15 mouse cellular contexts compared by ENCODE assay signal in genomic region chr9:27268493-27268892, GRCm38 (mm10). TPM values are rescaled to one million over a fixed set of nuclear protein-coding genes. Genes with fewer than 3 reads are reported as not detected.
DNase-seq lines count a peak whose midpoint lies in the region; ATAC-seq lines count a peak whose summit lies in the region.
"Had no signal": no experiment of that assay in that cellular context is flagged by ENCODE, and none has a peak within 500 bp of the region (broad histone marks: within the 10 kb centered on the region; RNA-seq: fewer than 3 reads in every experiment).

No protein-coding gene starts in this region.

- peak; percentile 60 for DNase-seq in heart, adult 11 months
- no peak for DNase-seq in heart, adult 9 months (ENCODE audit: low spot score in 2 of 2)
- peak; percentile 57 for DNase-seq in 3134 (ENCODE audit: extremely low read depth, insufficient read length, low spot score)
- DNase-seq in large intestine, adult 2 months (ENCODE audit: low read depth, low spot score) = peak; percentile 11
- DNase-seq: adrenal gland, adult 8-10 months; adrenal gland, postnatal 14 days; adrenal gland, postnatal 36 days; cerebellum, postnatal 25 days had no signal

- WGBS in large intestine, adult 2 months = 57% methylated on average over 4 of the region's 4 CpGs

- ATAC-seq in erythroblast, adult 5-6 weeks (replicated peaks; ENCODE audit: low FRiP score, poor library complexity, severe bottlenecking) = no peak
- ATAC-seq: activated CD4-positive, CD25-positive, alpha-beta regulatory T cell, adult 4 months; forebrain, embryonic 14.5 days; forebrain, embryonic 16.5 days; Patski had no signal

RNA-seq across cellular contexts. Expression of gene Igsf9b, which starts 30.5 kb away (rescaled TPM):
- 1.4 and 2.0 TPM in 2 replicates for polyA plus RNA-seq in large intestine, adult 2 months (2012; rRNA removed)
- total RNA-seq in erythroblast, adult 5-6 weeks (2015; ENCODE audit: low replicate concordance) = not detected in 2 replicates
- total RNA-seq in erythroblast, adult 5-6 weeks (2017; ENCODE audit: low replicate concordance) = under 0.01 TPM in 1 of 2 replicates, not detected in the other
- polyA plus RNA-seq: erythroblast, embryonic 14.5 days; G1E had no signal

Comparison
In these comparisons a context has a peak if more than half of its experiments do, and no peak if none do; other contexts are left out.
1. DNase-seq: peak in heart, adult 11 months (single experiment), 3134 (single experiment) and large intestine, adult 2 months (single experiment); none in heart, adult 9 months (0 of 2).